Mouse (Mus musculus) embryonic facial prominence, embryonic 15.5 days (tissue): ENCODE measurements at regions not wholly inside any gene's neighbourhood (a gene's known extent, or its start where the extent isn't known, plus 50 kb on each side); places are given as distances from the start of the nearest gene placed in this dataset.
A peak's percentile ranks its signal among the peaks of the same experiment; 100 is the strongest.

Experiments used
- ATAC-seq: fragments of 200-750 bp; cut with Nextera tagmentation; 2 replicates; pipeline ENCODE4 v1.8.0; 2017; ENCODE audit warnings: low read depth, moderate TSS enrichment; ENCODE audit not compliant: insufficient number of reproducible peaks, low FRiP score, low TSS enrichment
- H3K27ac ChIP-seq: fragments of 300-500 bp; sonication (generic); replicated peaks from 2 replicates; pipeline ENCODE4 v1.5.1; 2015; ENCODE audit warnings: mild to moderate bottlenecking, inconsistent platforms
- H3K27me3 ChIP-seq: fragments of 300-500 bp; sonication (generic); 2 replicates; pipeline ENCODE4 v1.6.1; 2015; ENCODE audit warnings: inconsistent platforms
- H3K36me3 ChIP-seq: fragments of 300-500 bp; sonication (generic); 2 replicates; pipeline ENCODE4 v1.6.1; 2015; ENCODE audit warnings: mild to moderate bottlenecking, inconsistent platforms
- H3K4me1 ChIP-seq: fragments of 300-500 bp; sonication (generic); 2 replicates; pipeline ENCODE4 v1.6.1; 2015; ENCODE audit warnings: inconsistent platforms
- H3K4me2 ChIP-seq: fragments of 300-500 bp; sonication (generic); replicated peaks from 2 replicates; pipeline ENCODE4 v1.6.1; 2015; ENCODE audit warnings: mild to moderate bottlenecking, inconsistent platforms
- H3K4me3 ChIP-seq: fragments of 300-500 bp; sonication (generic); replicated peaks from 2 replicates; pipeline ENCODE4 v1.5.1; 2015; ENCODE audit warnings: mild to moderate bottlenecking, inconsistent platforms
- H3K9ac ChIP-seq: fragments of 300-500 bp; sonication (generic); 2 replicates; pipeline ENCODE4 v1.6.1; 2015; ENCODE audit warnings: inconsistent platforms
- H3K9me3 ChIP-seq: fragments of 300-500 bp; sonication (generic); replicated peaks from 2 replicates; pipeline ENCODE4 v1.6.1; 2016; ENCODE audit warnings: inconsistent platforms
- WGBS: fragments of 180-500 bp; shearing (Covaris S2); methylation state at CpG from one replicate; pipeline ENCODE4 v1.1.7; 2015; 5-methylcytosine and 5-hydroxymethylcytosine counted together

- Histone ChIP-seq H3K4me2 (no peak overlapping the region), H3K36me3 (no peaks in the 10 kb centered on the region), H3K9me3 (no peaks in the 10 kb centered on the region), H3K9ac (no peak overlapping the region), H3K27ac (no peak overlapping the region), H3K4me1 (no peaks in the 10 kb centered on the region), H3K4me3 (no peak overlapping the region), H3K27me3 (no peaks in the 10 kb centered on the region)
- ATAC-seq, result no peak
- 84% methylated on average over 5 of the region's 5 CpGs for WGBS
Observed at GRCm38 (mm10) chr15:51627463-51627862, 2257.2 kb upstream of the Gm7489 start.

DNA sequence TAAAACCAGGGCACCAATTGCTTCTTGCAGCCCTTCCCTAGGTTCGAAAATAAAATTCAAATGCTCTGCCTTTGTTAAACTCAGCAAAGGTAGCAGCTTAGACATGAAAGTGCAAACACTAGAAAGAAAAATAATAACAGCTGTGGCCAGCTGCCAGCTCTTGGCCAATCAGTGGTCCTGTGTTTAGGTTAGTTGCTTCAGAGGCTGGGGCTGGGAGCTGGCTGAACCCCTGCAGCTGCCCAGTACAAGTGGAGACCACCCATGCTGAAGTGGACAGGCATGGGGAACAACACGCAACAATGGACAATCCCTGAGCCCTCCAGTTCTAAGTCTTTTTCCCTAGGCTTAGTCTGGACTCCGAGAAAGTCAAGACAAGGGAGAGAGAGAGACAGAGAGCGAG lies 2256.2 kb upstream of the Gm7489 start:
- Histone ChIP-seq H3K9ac (no peak overlapping the region), H3K27ac (no peak overlapping the region), H3K27me3 (no peaks in the 10 kb centered on the region), H3K4me3 (no peak overlapping the region), H3K9me3 (no peaks in the 10 kb centered on the region), H3K4me1 (no peaks in the 10 kb centered on the region), H3K4me2 (no peak overlapping the region), H3K36me3 (no peaks in the 10 kb centered on the region)
- 58% methylated on average over 4 of the region's 4 CpGs for WGBS
- ATAC-seq, result no peak

DNA sequence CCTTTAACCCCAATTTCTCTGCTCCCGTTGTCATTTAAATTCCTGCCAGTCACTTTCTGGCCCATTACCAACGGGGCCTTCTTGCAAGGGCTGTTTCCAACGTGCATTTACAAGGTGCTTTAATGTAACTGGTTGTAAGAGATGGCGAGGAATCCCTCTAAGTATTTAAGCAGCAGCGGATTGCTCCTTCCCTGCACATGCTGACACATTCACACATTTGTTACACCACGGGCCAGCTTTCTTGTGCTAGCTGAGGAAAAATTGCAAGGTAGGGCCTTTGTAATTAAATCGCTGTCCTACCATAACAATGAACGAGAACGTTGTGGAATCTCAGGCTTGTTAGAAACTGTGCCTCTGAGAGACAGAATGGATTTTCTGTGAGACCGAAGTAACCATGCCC lies 2252.8 kb upstream of the Gm7489 start:
- H3K27me3 ChIP-seq, result no peaks in the 10 kb centered on the region
- H3K27ac ChIP-seq, result no peak overlapping the region
- no peak overlapping the region for H3K4me3 ChIP-seq
- no peak for ATAC-seq
- H3K9ac ChIP-seq, result no peak overlapping the region
- no peaks in the 10 kb centered on the region for H3K9me3 ChIP-seq
- H3K36me3 ChIP-seq, result no peaks in the 10 kb centered on the region
- no peak overlapping the region for H3K4me2 ChIP-seq
- H3K4me1 ChIP-seq, result peaks cover 8% of the 10 kb centered on the region; the same call in 1 of the 2 replicates
- 64% methylated on average over 10 of the region's 10 CpGs for WGBS

- Histone ChIP-seq H3K4me1 (peaks cover 8% of the 10 kb centered on the region; the same call in 1 of the 2 replicates), H3K27ac (no peak overlapping the region), H3K36me3 (no peaks in the 10 kb centered on the region), H3K27me3 (no peaks in the 10 kb centered on the region), H3K9me3 (no peaks in the 10 kb centered on the region), H3K4me3 (no peak overlapping the region), H3K4me2 (no peak overlapping the region), H3K9ac (no peak overlapping the region)
- no peak for ATAC-seq
- 94% methylated on average over 6 of the region's 6 CpGs for WGBS
Observed at GRCm38 (mm10) chr15:51633068-51633467, 2251.6 kb upstream of the Gm7489 start.

DNA sequence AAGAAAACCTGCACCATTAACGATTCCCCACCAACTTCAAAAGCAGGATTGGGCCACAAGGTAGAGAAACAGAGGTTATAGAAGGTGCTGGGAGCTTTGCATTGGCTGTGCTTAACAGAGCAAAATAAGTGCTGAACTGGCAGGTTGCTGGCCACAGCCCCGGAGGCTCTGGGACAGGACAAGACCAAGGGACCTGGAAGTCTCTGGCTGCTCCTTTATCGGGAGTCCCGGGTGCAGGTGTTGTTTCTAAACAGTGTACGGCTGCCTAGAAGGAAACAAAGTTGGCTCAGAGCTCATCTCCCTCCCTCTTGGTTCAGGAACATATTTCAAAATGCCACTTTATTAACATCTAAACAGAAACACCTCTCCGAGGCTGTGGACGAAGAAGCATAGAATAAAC lies 2250.0 kb upstream of the Gm7489 start:
- WGBS, result 56% methylated on average over 7 of the region's 7 CpGs
- H3K27me3 ChIP-seq, result no peaks in the 10 kb centered on the region
- H3K9ac ChIP-seq, result no peak overlapping the region
- no peak overlapping the region for H3K27ac ChIP-seq
- peaks cover 8% of the 10 kb centered on the region; the same call in 1 of the 2 replicates for H3K4me1 ChIP-seq
- H3K9me3 ChIP-seq, result no peaks in the 10 kb centered on the region
- H3K36me3 ChIP-seq, result no peaks in the 10 kb centered on the region
- no peak for ATAC-seq
- H3K4me2 ChIP-seq, result peak overlapping the region; percentile 17; the same call in 1 of the 2 replicates
- no peak overlapping the region for H3K4me3 ChIP-seq

GRCm38 (mm10) chr15:51635129-51635920 lies 2249.4 kb upstream of the Gm7489 start:
- Histone ChIP-seq H3K27me3 (no peaks in the 10 kb centered on the region), H3K4me2 (peak overlapping the region; percentile 17; the same call in 1 of the 2 replicates), H3K9me3 (no peaks in the 10 kb centered on the region), H3K36me3 (no peaks in the 10 kb centered on the region), H3K4me3 (no peak overlapping the region), H3K4me1 (peaks cover 8% of the 10 kb centered on the region; the same call in 1 of the 2 replicates), H3K27ac (no peak overlapping the region), H3K9ac (no peak overlapping the region)
- no peak for ATAC-seq
- WGBS, result 51% methylated on average over 21 of the region's 21 CpGs

DNA sequence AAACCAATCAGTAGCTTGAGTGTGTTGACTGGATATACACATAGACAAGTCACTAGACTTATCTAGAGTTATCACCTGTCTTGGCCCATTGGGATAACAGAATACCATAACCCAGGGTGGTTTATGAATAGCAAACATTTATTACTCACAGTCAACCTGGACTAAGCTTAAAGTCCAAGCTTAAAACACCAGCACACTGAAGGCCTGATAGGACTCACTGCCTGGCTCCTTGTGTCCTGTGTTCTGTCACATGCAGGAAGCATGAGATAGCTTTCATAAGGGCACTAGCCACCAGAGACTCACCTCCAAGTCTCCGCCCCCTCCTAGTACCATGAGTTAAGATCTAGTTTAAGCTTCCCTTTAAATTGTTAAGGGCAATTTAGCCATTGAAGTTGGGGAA lies 2247.1 kb upstream of the Gm7489 start:
- no peak for ATAC-seq

GRCm38 (mm10) chr15:51643772-51644311 lies 2240.9 kb upstream of the Gm7489 start:
- WGBS, result 81% methylated on average over 6 of the region's 6 CpGs
- Histone ChIP-seq H3K36me3 (no peaks in the 10 kb centered on the region), H3K4me3 (no peak overlapping the region), H3K4me1 (no peaks in the 10 kb centered on the region), H3K27ac (no peak overlapping the region), H3K4me2 (no peak overlapping the region), H3K27me3 (no peaks in the 10 kb centered on the region), H3K9me3 (no peaks in the 10 kb centered on the region), H3K9ac (no peak overlapping the region)
- ATAC-seq, result no peak

More for the DNA sequence above, 2247.1 kb upstream of the Gm7489 start:
- WGBS, result 93% methylated on average over 1 of the region's 1 CpGs
- peaks cover 8% of the 10 kb centered on the region; the same call in 1 of the 2 replicates for H3K4me1 ChIP-seq
- H3K27ac ChIP-seq, result no peak overlapping the region
- no peak overlapping the region for H3K4me2 ChIP-seq
- no peaks in the 10 kb centered on the region for H3K27me3 ChIP-seq
- no peaks in the 10 kb centered on the region for H3K36me3 ChIP-seq
- no peak overlapping the region for H3K4me3 ChIP-seq
- no peaks in the 10 kb centered on the region for H3K9me3 ChIP-seq
- no peak overlapping the region for H3K9ac ChIP-seq

DNA sequence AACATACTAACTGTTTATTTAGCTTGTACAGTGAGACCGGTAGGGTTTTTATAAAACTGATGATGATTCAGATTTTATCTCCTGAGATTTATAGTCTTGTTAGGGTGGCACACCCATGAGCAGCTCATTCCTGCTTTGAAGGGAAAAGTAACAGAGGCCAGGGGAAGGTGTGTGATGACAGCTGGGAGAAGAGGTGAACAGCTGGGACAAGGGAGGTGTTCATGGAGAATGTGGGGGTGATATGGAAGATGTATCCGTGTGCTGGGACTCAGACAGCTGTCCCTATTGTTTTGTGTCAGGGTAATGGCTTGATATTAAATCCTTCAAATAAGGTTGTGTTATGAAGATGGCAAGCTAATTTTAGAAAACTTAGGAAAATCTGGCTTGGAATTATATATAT lies 2238.4 kb upstream of the Gm7489 start:
- Histone ChIP-seq H3K4me1 (no peaks in the 10 kb centered on the region), H3K9me3 (no peaks in the 10 kb centered on the region), H3K27me3 (no peaks in the 10 kb centered on the region), H3K4me3 (no peak overlapping the region), H3K9ac (no peak overlapping the region), H3K4me2 (no peak overlapping the region), H3K36me3 (no peaks in the 10 kb centered on the region), H3K27ac (no peak overlapping the region)
- no peak for ATAC-seq
- WGBS, result 55% methylated on average over 2 of the region's 2 CpGs

DNA sequence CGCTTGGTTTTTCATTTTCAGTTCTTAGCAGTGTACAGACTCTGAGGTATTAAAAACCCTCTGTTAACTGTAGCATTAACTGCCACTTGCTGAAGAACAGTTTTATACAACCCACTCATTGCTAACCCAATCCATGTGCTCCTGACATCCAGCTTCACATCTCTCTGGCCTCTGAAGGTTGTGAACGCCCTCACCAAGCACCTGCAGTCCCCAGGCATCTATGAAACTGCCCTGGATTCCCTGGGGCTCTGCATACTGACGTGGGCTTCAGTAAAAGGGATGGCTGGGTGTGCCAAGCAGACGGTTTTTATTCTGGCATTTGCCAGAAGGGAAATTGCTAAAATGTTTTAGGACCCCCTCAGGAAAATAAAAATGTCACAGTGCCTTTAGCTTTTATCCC lies 2232.2 kb upstream of the Gm7489 start:
- Histone ChIP-seq H3K9me3 (peaks cover 5% of the 10 kb centered on the region; the same call in 1 of the 2 replicates), H3K27me3 (no peaks in the 10 kb centered on the region), H3K4me2 (no peak overlapping the region), H3K36me3 (no peaks in the 10 kb centered on the region), H3K4me3 (no peak overlapping the region), H3K4me1 (0 out of 2 replicates have a peak, but pooled peaks cover 6% of the 10 kb centered on the region), H3K9ac (no peak overlapping the region), H3K27ac (no peak overlapping the region)
- no peak for ATAC-seq
- WGBS, result 35% methylated on average over 4 of the region's 4 CpGs

- Histone ChIP-seq H3K27ac (no peak overlapping the region), H3K27me3 (no peaks in the 10 kb centered on the region), H3K4me3 (no peak overlapping the region), H3K9ac (no peak overlapping the region), H3K4me2 (no peak overlapping the region), H3K36me3 (no peaks in the 10 kb centered on the region), H3K9me3 (peaks cover 5% of the 10 kb centered on the region; the same call in 1 of the 2 replicates), H3K4me1 (0 out of 2 replicates have a peak, but pooled peaks cover 4% of the 10 kb centered on the region)
- ATAC-seq, result no peak
- 86% methylated on average over 1 of the region's 1 CpGs for WGBS
Observed at GRCm38 (mm10) chr15:51657621-51658020, 2227.1 kb upstream of the Gm7489 start.
